Mouse (Mus musculus) subcutaneous adipose tissue, adult 2 months (tissue): ENCODE results near the gene Smim7. TPM values are rescaled to one million over a fixed set of nuclear protein-coding genes. Genes with fewer than 3 reads are reported as not detected.

Experiments
- polyA plus RNA-seq: library from polyadenylated mRNA; depleted of rRNA; stranded (reverse); fragments of >200 nt; gene quantifications from 2 replicates; pipeline ENCODE4 v1.2.3, GENCODE M21; 2012; ENCODE audit warnings: low replicate concordance; rRNA removed

Smim7 gene
- polyA plus RNA-seq = 41.0 and 55.8 TPM in 2 replicates

DNA sequence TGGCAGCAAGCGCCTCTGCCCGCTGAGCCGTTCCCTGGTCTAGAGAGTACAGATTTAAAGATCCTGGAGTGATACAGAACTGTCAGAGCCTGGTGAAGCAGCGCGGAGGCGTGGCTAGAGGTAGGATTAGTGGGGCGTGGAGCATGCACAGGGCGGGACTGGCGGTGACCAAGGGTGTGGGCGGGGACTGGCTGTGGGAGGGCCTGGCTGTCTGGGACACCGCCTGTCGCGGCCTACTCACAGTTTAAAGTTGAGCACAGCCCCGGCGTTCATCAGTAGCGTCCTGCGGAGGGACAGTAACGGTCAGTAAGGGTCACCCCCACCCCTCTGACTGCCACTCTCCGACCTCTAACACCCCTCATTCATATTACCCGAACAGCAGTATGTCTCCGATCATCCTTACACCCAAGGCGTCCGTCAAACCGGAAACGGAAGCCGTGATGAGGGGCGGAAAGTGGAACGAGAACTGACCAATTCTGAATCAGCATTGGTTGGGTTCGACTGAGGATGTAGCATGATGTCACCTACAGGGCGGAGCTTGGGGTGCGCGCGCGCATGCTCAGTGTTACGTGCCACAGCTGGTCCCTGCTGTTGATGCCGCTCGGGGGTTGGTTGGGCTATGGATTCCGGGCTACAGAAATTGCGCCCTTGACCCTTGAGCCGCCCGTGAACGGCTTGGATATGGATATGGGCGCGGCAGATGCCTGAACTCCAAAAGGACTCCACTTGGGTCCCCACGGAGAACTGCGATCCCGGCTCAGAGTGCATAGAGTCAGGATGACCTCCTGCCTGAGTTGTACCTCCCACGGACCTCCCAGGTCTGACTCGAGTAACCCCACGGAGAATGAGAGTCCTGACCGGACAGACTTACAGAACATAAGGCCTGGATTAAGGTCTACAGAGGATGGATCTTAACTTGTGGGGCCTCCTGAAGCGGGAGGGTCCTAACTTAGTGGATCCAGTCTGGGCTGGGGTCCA is at the start of gene Smim7:
Gene Smim7, minus strand, starts transcription at position 456 of the 978 bp plus-strand sequence.

DNA sequence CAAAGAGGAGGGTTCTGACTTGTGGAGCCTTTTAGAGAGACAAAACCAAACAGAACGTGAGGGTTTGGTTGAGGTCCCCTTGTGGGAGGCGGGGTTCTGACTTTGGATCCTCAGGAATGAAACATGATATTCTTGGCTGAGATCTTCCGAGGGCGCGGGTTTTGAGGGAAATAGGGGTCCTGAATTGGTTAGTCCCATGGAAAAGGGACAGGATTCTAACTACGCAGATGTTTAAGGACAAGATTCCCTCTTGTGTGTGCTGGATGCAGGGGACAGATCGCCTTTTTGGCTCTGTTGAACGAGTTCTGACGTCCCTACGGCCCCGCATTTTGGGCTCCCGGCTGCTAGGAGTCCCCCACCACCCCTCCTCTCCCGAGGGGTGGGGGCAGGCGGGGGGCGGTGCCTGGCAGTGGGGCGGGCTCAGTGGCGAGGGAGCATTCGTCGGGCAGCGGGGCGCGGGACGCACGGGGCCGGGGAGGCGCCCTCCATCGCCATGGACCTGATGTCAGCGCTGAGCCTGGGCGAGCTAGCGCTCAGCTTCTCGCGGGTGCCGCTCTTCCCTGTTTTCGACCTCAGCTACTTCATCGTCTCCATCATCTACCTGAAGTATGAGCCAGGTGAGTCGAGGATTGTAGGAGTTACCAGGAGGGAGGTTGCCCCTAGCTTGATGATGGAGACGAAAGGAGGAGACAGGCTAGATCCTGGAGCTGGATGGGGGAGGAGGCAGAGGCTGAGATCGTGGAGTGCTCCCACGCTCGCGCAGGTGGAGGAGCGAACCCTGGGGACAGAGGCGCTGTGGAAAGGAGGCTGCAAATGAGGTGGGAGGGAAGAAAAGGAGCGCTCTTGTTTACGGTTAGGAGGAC is 954 bp upstream of the Smim7 start, which contains the start of gene Tmem38a:
Gene Tmem38a, plus strand, starts transcription at position 445 of the 863 bp plus-strand sequence.

DNA sequence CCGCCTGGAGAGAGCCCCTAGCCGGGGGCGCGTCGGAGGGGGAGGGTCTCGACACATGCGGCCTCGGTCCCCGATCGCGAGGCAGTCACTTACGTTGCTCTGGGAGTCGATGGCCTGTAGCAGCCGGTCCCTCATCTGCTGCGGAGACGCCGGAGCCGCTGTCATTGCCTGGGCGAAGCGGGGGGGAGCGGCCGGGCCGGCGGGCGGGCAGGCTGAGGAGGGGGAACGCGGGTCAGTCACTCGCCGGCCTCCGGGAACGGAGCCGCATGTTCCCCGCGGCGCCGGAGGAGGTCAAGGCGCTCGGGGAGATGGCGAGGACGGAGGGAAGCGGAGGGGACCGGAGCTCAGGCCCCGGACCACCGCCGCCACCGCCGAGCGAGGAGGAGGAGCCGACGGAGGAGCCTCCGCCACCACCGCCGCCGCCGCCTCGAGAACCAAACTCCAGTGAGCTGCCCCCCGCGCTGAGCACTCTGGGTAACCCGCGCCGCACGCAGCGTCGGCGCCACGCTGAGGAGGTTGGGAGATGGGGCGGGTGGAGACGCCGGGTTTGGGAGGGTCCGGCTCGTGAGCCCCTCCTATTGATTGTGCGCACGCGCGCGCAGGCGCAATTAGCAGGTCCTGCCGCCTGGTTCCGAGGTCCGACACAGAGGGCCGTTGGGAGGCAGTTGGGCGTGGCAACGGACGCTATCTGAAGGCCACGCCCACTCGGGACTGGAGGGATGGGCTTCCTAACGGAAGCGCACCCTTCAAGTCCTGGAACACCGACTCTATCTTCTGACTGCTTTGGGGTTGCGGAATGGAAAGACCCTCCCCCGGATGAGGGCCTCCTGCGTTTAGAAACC is 22.9 kb downstream of the Smim7 start, which contains the start of gene Med26:
Gene Med26, minus strand, starts transcription at position 469 of the 842 bp plus-strand sequence.

Other genes with a start within 250 kb of the Smim7 start
- 39.9 and 63.3 TPM in 2 replicates for gene Eps15l1, start 149.6 kb downstream of the Smim7 start, polyA plus RNA-seq
- gene Calr3, start 127.2 kb downstream of the Smim7 start, polyA plus RNA-seq = 1.1 and 1.5 TPM in 2 replicates
- gene 1700030K09Rik, start 127.2 kb downstream of the Smim7 start, polyA plus RNA-seq = 12.2 and 12.9 TPM in 2 replicates
- gene Cherp, start 95.9 kb downstream of the Smim7 start, polyA plus RNA-seq = 32.7 and 63.7 TPM in 2 replicates
- gene Slc35e1, start 78.5 kb downstream of the Smim7 start, polyA plus RNA-seq = 57.5 and 72.3 TPM in 2 replicates
- gene Med26, start 22.8 kb downstream of the Smim7 start, polyA plus RNA-seq = 6.7 and 13.7 TPM in 2 replicates
- gene Tmem38a, start 967 bp upstream of the Smim7 start, polyA plus RNA-seq = 13.1 and 36.4 TPM in 2 replicates
- 0.06 and 0.90 TPM in 2 replicates for gene Nwd1, start 75.6 kb upstream of the Smim7 start, polyA plus RNA-seq
- 177 and 178 TPM in 2 replicates for gene Sin3b, start 152.2 kb upstream of the Smim7 start, polyA plus RNA-seq
- 5.8 and 7.8 TPM in 2 replicates for gene F2rl3, start 190.8 kb upstream of the Smim7 start, polyA plus RNA-seq